Mouse (Mus musculus) liver, embryonic 16.5 days (tissue): Measurements from ENCODE around the gene Olfr483. TPM values are rescaled to one million over a fixed set of nuclear protein-coding genes. Genes with fewer than 3 reads are reported as not detected.

Experiments
- ATAC-seq: fragments of 200-750 bp; cut with Nextera tagmentation; 2 replicates; pipeline ENCODE4 v1.8.0; 2017; ENCODE audit warnings: low read depth, mild to moderate bottlenecking, moderate number of reproducible peaks, moderate library complexity
- H3K27ac ChIP-seq: fragments of 300-500 bp; sonication (generic); 2 replicates; pipeline ENCODE4 v1.5.1; 2014; ENCODE audit warnings: mild to moderate bottlenecking, low read length
- H3K27me3 ChIP-seq: fragments of 300-500 bp; sonication (generic); 2 replicates; pipeline ENCODE4 v1.6.1; 2014; ENCODE audit warnings: low read depth, low read length, mixed read lengths; ENCODE audit not compliant: control insufficient read depth, insufficient read depth
- H3K36me3 ChIP-seq: fragments of 300-500 bp; sonication (generic); 2 replicates; pipeline ENCODE4 v1.6.1; 2014; ENCODE audit warnings: mild to moderate bottlenecking; ENCODE audit not compliant: control insufficient read depth, insufficient read depth
- H3K4me1 ChIP-seq: fragments of 300-500 bp; sonication (generic); 2 replicates; pipeline ENCODE4 v1.6.1; 2014; ENCODE audit warnings: low read depth, low read length, mixed read lengths; ENCODE audit not compliant: control insufficient read depth
- H3K4me2 ChIP-seq: fragments of 300-500 bp; sonication (generic); 2 replicates; pipeline ENCODE4 v1.6.1; 2014; ENCODE audit warnings: low read depth, low read length, mixed read lengths
- H3K4me3 ChIP-seq: fragments of 300-500 bp; sonication (generic); 2 replicates; pipeline ENCODE4 v1.5.1; 2014; ENCODE audit warnings: low read depth, mild to moderate bottlenecking, low read length
- H3K9ac ChIP-seq: fragments of 300-500 bp; sonication (generic); 2 replicates; pipeline ENCODE4 v1.6.1; 2014; ENCODE audit warnings: low read depth, low read length
- H3K9me3 ChIP-seq: fragments of 300-500 bp; sonication (generic); replicated peaks from 2 replicates; pipeline ENCODE4 v1.6.1; 2016; ENCODE audit warnings: low read length; ENCODE audit not compliant: control insufficient read depth
- WGBS: fragments of 180-500 bp; shearing (Covaris S2); extraction: QIAGEN DNeasy Blood & Tissue Kit; methylation state at CpG from one replicate; pipeline ENCODE4 v1.1.7; 2014; ENCODE audit not compliant: insufficient replicate concordance; 5-methylcytosine and 5-hydroxymethylcytosine counted together
- polyA plus RNA-seq: library from polyadenylated mRNA; unstranded; fragments of >200 nt; fragmentation: Nextera tagmentation; extraction: Ambion mirVana; gene quantifications from 2 replicates; pipeline ENCODE4 v1.2.1, GENCODE M21; 2015

Olfr483 gene
- polyA plus RNA-seq, result not detected in 2 replicates

DNA sequence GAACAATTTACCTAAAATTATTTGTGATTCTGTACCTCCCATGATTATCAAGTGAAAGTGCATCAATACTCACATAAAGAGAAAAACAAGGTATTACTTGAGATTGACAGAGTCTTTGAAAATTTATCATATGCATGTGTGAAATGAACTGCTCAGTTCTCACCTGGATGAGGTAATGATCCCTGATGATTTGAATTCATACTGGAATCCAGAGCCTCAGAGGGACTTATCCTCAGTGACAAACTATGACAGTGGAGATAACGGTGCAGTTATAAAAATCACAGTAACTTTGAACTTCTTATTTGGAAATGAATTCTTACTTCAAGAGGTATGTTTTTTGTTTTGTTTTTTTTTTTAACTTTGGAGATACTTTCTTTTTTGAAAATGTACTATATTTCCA, at the start of gene Olfr483:
Gene Olfr483, plus strand, starts transcription at position 301 of the 400 bp plus-strand sequence.
- WGBS, result 66% methylated on average over 1 of the region's 1 CpGs
- no peaks in the 10 kb centered on the region for H3K36me3 ChIP-seq
- no peak for ATAC-seq

DNA sequence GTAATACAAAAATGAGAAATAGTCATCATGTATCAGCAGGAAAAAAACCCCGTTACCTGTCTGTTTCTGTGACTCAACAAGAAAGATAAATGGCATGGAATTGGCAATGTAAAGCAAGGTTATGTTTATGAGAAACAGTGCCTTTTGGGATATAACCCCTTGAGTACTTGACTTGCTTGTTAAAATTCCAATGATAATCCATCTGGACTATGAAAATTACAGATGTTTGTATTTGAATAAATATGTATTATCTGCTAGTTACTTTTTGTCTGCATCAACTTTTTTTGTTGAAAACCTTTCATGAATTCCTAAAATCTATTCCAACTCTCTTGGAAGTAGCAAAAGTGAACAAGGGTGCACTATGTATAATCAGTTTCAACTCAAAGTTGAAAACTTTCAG, 33.4 kb upstream of the Olfr483 start, which contains the start of gene Olfr480:
Gene Olfr480, minus strand, starts transcription at position 101 of the 400 bp plus-strand sequence.
- Histone ChIP-seq H3K27ac (no peak within 1 kb of the TSS), H3K4me1 (no peaks in the 10 kb centered on the region), H3K4me2 (no peak within 1 kb of the TSS), H3K9ac (no peak within 1 kb of the TSS), H3K36me3 (no peaks in the 10 kb centered on the region), H3K9me3 (no peaks in the 10 kb centered on the region), H3K4me3 (no peak within 1 kb of the TSS), H3K27me3 (no peaks in the 10 kb centered on the region)
- 53% methylated on average over 1 of the region's 1 CpGs for WGBS
- no peak for ATAC-seq

More for the DNA sequence above, at the start of gene Olfr483:
- Histone ChIP-seq H3K27ac (no peak within 1 kb of the TSS), H3K4me1 (no peaks in the 10 kb centered on the region), H3K9me3 (no peaks in the 10 kb centered on the region), H3K27me3 (no peaks in the 10 kb centered on the region), H3K4me3 (no peak within 1 kb of the TSS), H3K9ac (no peak within 1 kb of the TSS), H3K4me2 (no peak within 1 kb of the TSS)

- H3K27ac ChIP-seq, result no peak within 1 kb of the TSS
- no peak within 1 kb of the TSS for H3K4me3 ChIP-seq
- H3K9me3 ChIP-seq, result no peaks in the 10 kb centered on the region; the same call in 1 of the 2 replicates
- H3K27me3 ChIP-seq, result no peaks in the 10 kb centered on the region
- no peak within 1 kb of the TSS for H3K4me2 ChIP-seq
- no peaks in the 10 kb centered on the region for H3K4me1 ChIP-seq
- no peak within 1 kb of the TSS for H3K9ac ChIP-seq
- no peak for ATAC-seq
- H3K36me3 ChIP-seq, result no peaks in the 10 kb centered on the region
Measured at GRCm38 (mm10) chr7:108079555-108079954, 21.1 kb upstream of the Olfr483 start, which contains the start of gene Olfr481. Gene Olfr481 (plus strand): TSS chr7:108079855.

DNA sequence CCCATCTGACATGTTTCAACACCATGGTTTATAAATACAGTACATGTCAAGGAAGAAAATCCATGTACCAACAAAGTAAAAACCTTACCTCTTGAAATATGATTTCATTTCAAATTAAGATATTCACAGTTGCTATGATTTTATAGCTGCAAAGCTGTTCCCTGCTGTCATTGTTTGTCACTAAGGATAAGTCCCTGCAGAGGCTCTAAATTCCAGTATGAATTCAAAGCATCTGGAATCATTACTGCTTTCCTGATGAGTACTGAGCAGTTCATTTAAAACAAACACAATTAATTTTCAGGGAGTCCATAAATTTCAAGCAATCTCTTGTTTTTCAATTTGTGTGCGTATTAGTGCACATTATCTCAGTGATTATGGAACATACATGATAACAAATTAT, 3.2 kb upstream of the Olfr483 start, which contains the start of gene Olfr482:
Gene Olfr482, minus strand, starts transcription at position 101 of the 400 bp plus-strand sequence.
- Histone ChIP-seq H3K9ac (no peak within 1 kb of the TSS), H3K4me2 (no peak within 1 kb of the TSS), H3K4me3 (no peak within 1 kb of the TSS), H3K9me3 (no peaks in the 10 kb centered on the region), H3K27me3 (no peaks in the 10 kb centered on the region), H3K27ac (no peak within 1 kb of the TSS), H3K4me1 (no peaks in the 10 kb centered on the region), H3K36me3 (no peaks in the 10 kb centered on the region)
- 43% methylated on average over 1 of the region's 1 CpGs for WGBS
- no peak for ATAC-seq

DNA sequence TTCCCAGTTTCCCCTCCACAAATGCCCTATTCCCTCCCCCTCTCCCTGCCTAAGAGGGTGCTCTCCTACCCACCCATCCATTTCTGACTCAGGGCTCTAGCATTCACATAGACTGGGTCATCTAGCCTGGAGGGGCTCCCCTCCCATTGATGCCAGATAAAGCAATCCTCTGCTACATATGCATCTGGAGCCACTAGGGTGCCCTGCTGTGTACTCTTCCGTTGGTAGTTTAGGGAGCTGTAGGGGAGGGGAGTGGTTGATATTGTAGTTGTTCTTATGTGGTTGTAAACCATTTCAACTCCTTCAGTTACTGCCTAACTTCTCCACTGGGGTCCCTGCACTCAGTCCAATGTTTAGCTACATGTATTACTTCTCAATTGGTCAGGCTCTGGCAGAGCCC, 20.0 kb downstream of the Olfr483 start:
- Histone ChIP-seq H3K27me3 (no peaks in the 10 kb centered on the region), H3K9me3 (no peaks in the 10 kb centered on the region), H3K27ac (no peak overlapping the region), H3K4me1 (no peaks in the 10 kb centered on the region), H3K36me3 (no peaks in the 10 kb centered on the region), H3K4me3 (no peak overlapping the region), H3K4me2 (no peak overlapping the region), H3K9ac (no peak overlapping the region)
- no peak for ATAC-seq
- WGBS, result 20% methylated on average over 1 of the region's 1 CpGs

DNA sequence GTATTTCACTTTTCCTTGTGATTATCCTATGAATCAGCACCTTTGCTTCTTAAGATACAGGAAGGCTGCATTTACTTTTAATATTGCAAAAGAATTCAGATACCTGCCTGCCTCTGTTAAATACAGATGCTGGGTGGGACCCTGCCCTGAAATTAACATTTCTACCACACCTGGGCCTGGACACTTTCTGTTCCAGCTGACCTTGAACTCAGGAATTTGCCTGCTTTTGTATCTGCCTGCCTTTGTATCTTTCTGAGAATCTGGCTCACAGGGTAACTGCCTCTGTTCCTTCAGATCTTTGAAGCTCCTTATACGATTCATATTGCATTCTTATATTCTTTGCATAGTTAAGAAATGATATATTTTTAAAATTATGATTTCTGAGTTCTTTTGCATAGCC, 20.8 kb downstream of the Olfr483 start:
- Histone ChIP-seq H3K4me2 (no peak overlapping the region), H3K4me1 (no peaks in the 10 kb centered on the region), H3K36me3 (no peaks in the 10 kb centered on the region), H3K27ac (no peak overlapping the region), H3K27me3 (no peaks in the 10 kb centered on the region), H3K4me3 (no peak overlapping the region), H3K9ac (no peak overlapping the region), H3K9me3 (no peaks in the 10 kb centered on the region)
- no peak for ATAC-seq
- 33% methylated on average over 1 of the region's 1 CpGs for WGBS

DNA sequence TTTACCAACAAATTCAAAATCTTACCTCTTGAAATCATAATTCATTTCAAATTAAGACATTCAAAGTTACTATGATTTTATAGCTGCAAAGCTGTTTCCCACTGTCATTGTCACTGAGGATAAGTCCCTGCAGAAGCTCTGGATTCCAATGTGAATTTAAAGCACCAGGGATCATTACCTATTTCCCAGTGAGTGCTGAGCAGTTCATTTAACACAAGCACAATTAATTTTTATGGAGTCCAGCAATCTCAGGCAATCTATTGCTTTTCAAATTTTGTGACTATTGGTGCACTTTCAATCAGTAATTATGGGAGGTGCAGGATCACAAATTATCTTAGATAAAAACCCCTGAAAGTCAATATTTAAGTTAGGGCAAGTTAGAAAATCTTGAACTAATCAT, 26.7 kb downstream of the Olfr483 start, which contains the start of gene Olfr484:
Gene Olfr484, minus strand, starts transcription at position 101 of the 400 bp plus-strand sequence.
- Histone ChIP-seq H3K4me3 (no peak within 1 kb of the TSS), H3K27ac (no peak within 1 kb of the TSS), H3K4me2 (no peak within 1 kb of the TSS), H3K36me3 (no peaks in the 10 kb centered on the region), H3K9ac (no peak within 1 kb of the TSS), H3K9me3 (no peaks in the 10 kb centered on the region), H3K4me1 (no peaks in the 10 kb centered on the region), H3K27me3 (no peaks in the 10 kb centered on the region)
- ATAC-seq, result no peak

Other genes starting within 250 kb of the Olfr483 start
- not detected in 2 replicates for gene Olfr472, start 202.9 kb upstream of the Olfr483 start, polyA plus RNA-seq
- not detected in 2 replicates for gene Olfr473, start 170.4 kb upstream of the Olfr483 start, polyA plus RNA-seq
- not detected in 2 replicates for gene Olfr474, start 146.2 kb upstream of the Olfr483 start, polyA plus RNA-seq
- gene Olfr476, start 136.0 kb upstream of the Olfr483 start, polyA plus RNA-seq, result not detected in 2 replicates
- not detected in 2 replicates for gene Olfr477, start 114.2 kb upstream of the Olfr483 start, polyA plus RNA-seq
- not detected in 2 replicates for gene Olfr478, start 66.9 kb upstream of the Olfr483 start, polyA plus RNA-seq
- gene Olfr479, start 50.2 kb upstream of the Olfr483 start, polyA plus RNA-seq, result not detected in 2 replicates
- not detected in 2 replicates for gene Olfr480, start 33.5 kb upstream of the Olfr483 start, polyA plus RNA-seq
- not detected in 2 replicates for gene Olfr481, start 21.0 kb upstream of the Olfr483 start, polyA plus RNA-seq
- gene Olfr482, start 3.3 kb upstream of the Olfr483 start, polyA plus RNA-seq, result not detected in 2 replicates
- gene Olfr484, start 26.6 kb downstream of the Olfr483 start, polyA plus RNA-seq, result not detected in 2 replicates
- gene Olfr485, start 59.0 kb downstream of the Olfr483 start, polyA plus RNA-seq, result not detected in 2 replicates
- not detected in 2 replicates for gene Olfr486, start 71.9 kb downstream of the Olfr483 start, polyA plus RNA-seq
- gene Olfr487, start 113.8 kb downstream of the Olfr483 start, polyA plus RNA-seq, result not detected in 2 replicates
- gene Olfr488, start 157.5 kb downstream of the Olfr483 start, polyA plus RNA-seq, result not detected in 2 replicates
- gene Olfr490, start 188.1 kb downstream of the Olfr483 start, polyA plus RNA-seq, result not detected in 2 replicates
- gene Olfr491, start 212.6 kb downstream of the Olfr483 start, polyA plus RNA-seq, result not detected in 2 replicates
- gene Olfr492, start 222.8 kb downstream of the Olfr483 start, polyA plus RNA-seq, result not detected in 2 replicates
- gene Olfr493, start 246.1 kb downstream of the Olfr483 start, polyA plus RNA-seq, result not detected in 2 replicates